Mouse (Mus musculus): Measurements from ENCODE around the gene Dysf. TPM values are rescaled to one million over a fixed set of nuclear protein-coding genes. Genes with fewer than 3 reads are reported as not detected.

Gene Dysf
- polyA plus RNA-seq, 1 experiment = 21.9 TPM

DNA sequence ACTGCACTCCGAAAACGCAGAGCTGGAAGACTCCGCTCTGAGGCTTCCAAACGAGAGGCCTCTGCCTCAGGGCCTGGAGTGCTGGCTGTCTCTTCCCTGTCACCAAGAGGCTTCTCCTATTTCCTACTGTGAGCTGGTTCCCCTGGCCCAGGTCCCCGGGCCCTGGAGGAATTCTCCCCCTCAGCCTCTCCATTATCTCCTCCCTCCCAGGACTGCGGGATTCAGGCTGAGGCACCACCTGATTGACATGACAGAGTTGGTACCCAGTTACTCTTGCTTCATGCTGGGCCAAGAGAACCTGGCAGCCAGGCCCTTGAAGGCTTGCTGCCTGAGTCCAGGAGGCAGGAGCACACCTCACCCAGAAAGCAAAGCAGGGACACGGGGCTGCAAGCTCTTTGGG is 203.1 kb downstream of the Dysf start:
- TF ChIP-seq CTCF (IDR thresholded peaks at IDR 0.05; ENCODE audit: insufficient read depth, low read length) (no peak), POLR2A (IDR thresholded peaks at IDR 0.05; ENCODE audit: borderline replicate concordance, extremely low read depth, low read depth, low read length) (no peak)
- 74% methylated on average over 7 of the region's 7 CpGs for WGBS
- no peak for DNase-seq
- no peaks in the 10 kb centered on the region for H3K4me1 ChIP-seq (ENCODE audit: control insufficient read depth, insufficient read depth, low read length)
- no peak overlapping the region for H3K4me3 ChIP-seq (replicated peaks; ENCODE audit: extremely low read depth, low read depth, low read length)

DNA sequence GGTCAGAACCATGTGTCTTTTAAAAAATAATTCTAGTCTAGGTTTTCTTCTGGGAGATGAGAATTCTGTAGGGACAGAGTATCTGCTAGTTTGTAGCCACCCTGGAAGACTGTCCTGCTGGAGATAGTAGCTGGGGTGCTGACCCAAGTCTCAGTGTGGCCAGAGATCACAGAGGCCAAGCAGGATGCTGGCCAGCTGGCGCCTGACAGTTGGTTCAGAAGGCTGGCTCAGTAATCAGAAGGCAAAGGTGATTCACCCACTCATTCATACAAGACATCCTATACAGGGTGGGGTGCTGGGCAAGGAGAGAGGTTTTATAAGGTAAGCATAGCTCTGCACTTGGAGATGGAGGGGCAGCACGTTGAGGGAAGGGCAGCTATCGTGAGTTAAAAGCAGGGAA is 204.7 kb downstream of the Dysf start:
- WGBS = 48% methylated on average over 3 of the region's 3 CpGs
- DNase-seq = no peak
- H3K4me3 ChIP-seq (replicated peaks; ENCODE audit: extremely low read depth, low read depth, low read length) = no peak overlapping the region

DNA sequence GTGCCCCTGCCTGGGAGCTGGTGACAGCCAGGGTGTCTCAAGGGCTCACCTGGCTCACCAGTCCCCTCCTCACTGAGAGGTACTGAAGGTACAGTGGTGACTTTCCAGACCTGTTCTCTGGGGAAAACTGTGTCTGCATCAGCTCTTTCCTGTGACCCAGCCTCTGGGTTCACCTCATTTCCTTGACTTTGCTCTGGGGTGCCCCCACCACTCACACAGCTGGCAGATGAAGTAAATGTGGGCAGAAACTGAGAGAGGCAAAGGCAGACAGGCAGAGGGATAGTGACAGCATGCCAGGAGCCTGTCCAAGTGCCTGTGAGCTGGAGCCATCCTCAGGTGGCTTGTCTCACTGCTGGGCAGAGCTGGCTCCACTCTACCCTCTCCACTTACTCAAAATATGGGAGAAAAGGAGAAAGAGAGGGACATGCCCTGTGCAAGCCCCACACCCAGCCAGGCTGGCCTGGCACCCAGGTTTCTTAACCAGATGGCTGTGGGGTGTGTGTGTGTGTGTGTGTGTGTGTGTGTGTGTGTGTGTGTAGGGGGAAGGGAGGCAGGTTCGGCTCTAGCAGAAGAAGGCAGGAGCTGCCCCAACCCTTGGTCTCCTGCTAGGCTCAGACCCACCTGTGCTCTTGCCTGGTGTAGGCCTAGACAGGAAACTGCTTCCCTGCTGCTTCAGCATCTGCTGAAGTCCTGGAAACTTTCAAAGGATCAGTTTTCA is 209.0 kb downstream of the Dysf start:
- H3K4me1 ChIP-seq (ENCODE audit: control insufficient read depth, insufficient read depth, low read length) = no peaks in the 10 kb centered on the region

More for the DNA sequence above, 204.7 kb downstream of the Dysf start:
- TF ChIP-seq CTCF (IDR thresholded peaks at IDR 0.05; ENCODE audit: insufficient read depth, low read length) = no peak
- TF ChIP-seq POLR2A (IDR thresholded peaks at IDR 0.05; ENCODE audit: borderline replicate concordance, extremely low read depth, low read depth, low read length) = no peak
- no peaks in the 10 kb centered on the region for H3K4me1 ChIP-seq (ENCODE audit: control insufficient read depth, insufficient read depth, low read length)

DNA sequence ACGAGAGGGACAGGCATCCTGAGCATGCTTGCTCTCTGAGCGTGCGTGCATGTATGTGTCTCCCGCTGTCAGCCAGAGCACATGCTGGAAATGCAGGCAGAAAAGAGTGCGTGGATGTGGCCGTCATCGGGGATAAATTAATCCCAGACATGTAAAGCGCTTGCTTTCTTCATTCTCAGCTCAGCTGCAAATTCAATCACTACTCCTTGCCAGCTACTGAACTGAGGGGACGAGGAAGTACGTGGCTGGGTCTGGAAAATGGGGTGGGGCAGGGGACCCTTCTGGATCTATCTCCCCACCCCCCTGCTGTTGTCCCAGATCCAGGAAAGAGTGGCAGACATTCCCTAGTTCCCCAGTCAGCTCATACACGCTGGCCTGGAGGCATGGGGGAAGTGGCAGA is 210.7 kb downstream of the Dysf start:
- WGBS = 76% methylated on average over 11 of the region's 11 CpGs
- no peak overlapping the region for H3K4me3 ChIP-seq (replicated peaks; ENCODE audit: extremely low read depth, low read depth, low read length)

More for the DNA sequence above, 209.0 kb downstream of the Dysf start:
- TF ChIP-seq POLR2A (IDR thresholded peaks at IDR 0.05; ENCODE audit: borderline replicate concordance, extremely low read depth, low read depth, low read length) (no peak), CTCF (IDR thresholded peaks at IDR 0.05; ENCODE audit: insufficient read depth, low read length) (no peak)
- 67% methylated on average over 1 of the region's 1 CpGs for WGBS
- no peak for DNase-seq
- no peak overlapping the region for H3K4me3 ChIP-seq (replicated peaks; ENCODE audit: extremely low read depth, low read depth, low read length)

DNA sequence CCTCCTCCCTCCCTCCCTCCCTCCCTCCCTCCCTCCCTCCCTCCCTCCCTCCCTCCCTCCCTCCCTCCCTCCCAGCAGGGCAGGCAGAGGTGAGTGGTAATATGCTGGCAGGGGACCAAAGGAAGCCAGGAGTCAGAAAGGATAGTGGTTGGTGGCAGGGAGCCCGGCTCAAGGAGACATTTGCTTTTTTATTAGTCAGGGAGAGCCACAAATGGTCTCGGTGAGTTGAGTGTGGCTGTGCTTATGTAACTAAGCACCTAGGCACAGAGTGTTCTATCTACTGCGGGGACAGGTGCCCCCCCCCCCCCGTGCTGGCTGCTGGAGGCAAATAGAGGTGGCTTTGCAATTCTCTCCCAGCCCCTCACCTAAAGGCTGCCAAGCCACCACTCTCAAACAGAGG is 216.5 kb downstream of the Dysf start:
- 35% methylated on average over 4 of the region's 4 CpGs for WGBS
- TF ChIP-seq CTCF (IDR thresholded peaks at IDR 0.05; ENCODE audit: insufficient read depth, low read length) (no peak), POLR2A (IDR thresholded peaks at IDR 0.05; ENCODE audit: borderline replicate concordance, extremely low read depth, low read depth, low read length) (no peak)
- no peak for DNase-seq
- no peaks in the 10 kb centered on the region for H3K4me1 ChIP-seq (ENCODE audit: control insufficient read depth, insufficient read depth, low read length)
- H3K4me3 ChIP-seq (replicated peaks; ENCODE audit: extremely low read depth, low read depth, low read length) = no peak overlapping the region

More for the DNA sequence above, 210.7 kb downstream of the Dysf start:
- H3K4me1 ChIP-seq (ENCODE audit: control insufficient read depth, insufficient read depth, low read length) = no peaks in the 10 kb centered on the region
- no peak for TF ChIP-seq POLR2A (IDR thresholded peaks at IDR 0.05; ENCODE audit: borderline replicate concordance, extremely low read depth, low read depth, low read length)
- TF ChIP-seq CTCF (IDR thresholded peaks at IDR 0.05; ENCODE audit: insufficient read depth, low read length) = no peak
- DNase-seq = no peak

DNA sequence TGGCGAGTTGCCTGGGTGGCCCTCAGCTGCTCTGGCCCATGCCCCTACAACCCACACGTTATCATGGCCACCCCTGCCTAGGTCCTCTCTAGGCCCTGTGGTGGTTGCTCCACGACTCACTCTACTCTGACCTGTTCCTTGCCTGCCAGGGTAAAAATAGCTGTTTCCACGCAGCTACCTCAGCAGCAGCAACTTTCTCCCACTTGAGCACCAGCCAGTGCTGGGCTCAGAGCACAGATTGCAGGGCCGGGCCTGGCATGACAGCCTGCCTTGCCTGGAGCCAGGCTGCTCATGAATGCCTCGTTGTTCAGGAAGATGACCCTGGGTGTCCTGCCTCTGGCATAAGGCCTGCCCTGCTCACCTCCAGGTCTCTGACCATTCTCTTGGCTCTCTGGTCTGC is 217.2 kb downstream of the Dysf start:
- TF ChIP-seq POLR2A (IDR thresholded peaks at IDR 0.05; ENCODE audit: borderline replicate concordance, extremely low read depth, low read depth, low read length) = no peak
- no peak for TF ChIP-seq CTCF (IDR thresholded peaks at IDR 0.05; ENCODE audit: insufficient read depth, low read length)
- no peak overlapping the region for H3K4me3 ChIP-seq (replicated peaks; ENCODE audit: extremely low read depth, low read depth, low read length)
- no peaks in the 10 kb centered on the region for H3K4me1 ChIP-seq (ENCODE audit: control insufficient read depth, insufficient read depth, low read length)
- 65% methylated on average over 6 of the region's 6 CpGs for WGBS
- DNase-seq = no peak

DNA sequence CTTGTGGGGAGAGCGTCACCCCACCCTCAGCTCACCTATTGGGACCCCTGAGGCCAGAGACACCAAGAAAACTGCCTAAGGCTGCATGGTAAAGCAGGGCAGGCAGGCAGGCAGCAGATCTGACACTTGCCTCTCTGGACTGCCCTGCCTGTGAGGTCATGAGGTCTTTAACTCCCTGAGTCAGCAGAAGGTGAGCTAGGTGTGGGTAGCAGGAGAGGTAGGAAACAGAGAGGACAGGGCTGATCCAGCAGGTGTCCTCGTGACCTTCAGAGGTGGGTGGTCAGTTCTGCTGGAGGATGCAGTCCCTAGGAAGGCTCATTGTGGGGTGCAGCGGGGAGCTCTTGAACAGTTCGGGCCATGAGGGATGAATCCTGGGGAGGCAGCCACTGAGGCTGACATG is 219.8 kb downstream of the Dysf start:
- no peak for TF ChIP-seq POLR2A (IDR thresholded peaks at IDR 0.05; ENCODE audit: borderline replicate concordance, extremely low read depth, low read depth, low read length)
- TF ChIP-seq CTCF (IDR thresholded peaks at IDR 0.05; ENCODE audit: insufficient read depth, low read length) = no peak
- no peak for DNase-seq
- Histone ChIP-seq H3K4me1 (ENCODE audit: control insufficient read depth, insufficient read depth, low read length) (no peaks in the 10 kb centered on the region), H3K4me3 (replicated peaks; ENCODE audit: extremely low read depth, low read depth, low read length) (no peak overlapping the region)
- WGBS = 86% methylated on average over 4 of the region's 4 CpGs

DNA sequence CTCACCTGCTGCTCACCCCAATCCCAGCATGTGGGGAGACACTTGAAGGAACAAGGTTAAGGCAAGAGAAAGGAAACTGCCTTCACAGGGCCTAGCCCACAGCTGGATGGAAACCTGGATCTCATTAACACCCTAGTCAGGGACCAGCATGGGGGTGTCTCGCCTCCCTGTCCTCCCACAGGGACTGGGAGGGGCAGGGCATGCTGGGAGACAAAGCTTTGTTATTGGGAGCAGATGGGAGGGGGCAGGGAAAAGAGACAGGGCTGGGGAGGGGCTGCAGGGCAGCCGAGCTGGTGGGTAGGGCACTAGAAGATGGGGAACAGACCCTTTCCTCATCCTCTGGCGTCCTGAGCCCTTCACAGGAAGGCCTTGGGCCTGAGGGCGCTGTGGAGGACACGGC is 220.4 kb downstream of the Dysf start:
- no peak for DNase-seq
- Histone ChIP-seq H3K4me1 (ENCODE audit: control insufficient read depth, insufficient read depth, low read length) (no peaks in the 10 kb centered on the region), H3K4me3 (replicated peaks; ENCODE audit: extremely low read depth, low read depth, low read length) (no peak overlapping the region)
- WGBS = 72% methylated on average over 5 of the region's 5 CpGs
- no peak for TF ChIP-seq POLR2A (IDR thresholded peaks at IDR 0.05; ENCODE audit: borderline replicate concordance, extremely low read depth, low read depth, low read length)
- TF ChIP-seq CTCF (IDR thresholded peaks at IDR 0.05; ENCODE audit: insufficient read depth, low read length) = no peak

DNA sequence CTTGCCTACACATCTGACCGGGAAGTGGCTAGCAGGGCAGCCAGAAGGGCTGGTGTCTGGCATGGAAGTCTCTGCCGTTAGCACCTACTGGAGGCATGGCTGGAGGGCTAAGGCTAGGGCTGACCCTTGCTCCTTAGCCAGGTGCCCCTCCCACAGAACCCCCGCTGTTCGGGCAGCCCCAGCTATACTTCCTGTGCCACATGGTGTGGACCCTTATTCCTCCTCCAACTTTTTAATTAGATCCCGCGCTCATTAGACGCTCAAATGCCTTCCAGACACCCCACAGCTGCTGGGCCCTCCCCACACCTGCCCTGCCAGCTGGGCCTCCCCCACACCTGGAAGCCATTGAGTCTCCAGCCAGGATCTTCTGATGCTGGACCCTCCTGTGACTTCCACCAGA is 221.3 kb downstream of the Dysf start:
- TF ChIP-seq POLR2A (IDR thresholded peaks at IDR 0.05; ENCODE audit: borderline replicate concordance, extremely low read depth, low read depth, low read length) = no peak
- TF ChIP-seq CTCF (IDR thresholded peaks at IDR 0.05; ENCODE audit: insufficient read depth, low read length) = no peak

DNA sequence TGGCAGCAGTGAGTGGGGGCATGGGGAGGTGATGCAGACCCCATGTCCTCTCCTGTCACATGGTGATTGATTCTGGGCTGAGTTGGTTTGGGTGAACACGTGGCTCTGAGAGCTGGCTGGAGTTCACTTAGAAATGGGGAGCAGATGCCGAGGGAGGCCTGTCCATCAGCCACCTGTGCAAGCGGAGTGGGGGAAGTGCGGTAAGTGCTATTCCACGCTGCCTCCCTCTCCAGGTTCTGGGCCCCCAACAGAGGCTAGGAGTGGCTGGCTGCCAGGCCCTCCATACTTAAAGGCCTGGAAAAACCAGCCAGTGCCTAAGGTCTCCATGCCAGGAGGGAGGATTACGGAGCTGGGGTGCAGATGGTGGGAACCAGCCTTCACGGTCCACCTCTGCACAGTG is 222.7 kb downstream of the Dysf start:
- TF ChIP-seq POLR2A (IDR thresholded peaks at IDR 0.05; ENCODE audit: borderline replicate concordance, extremely low read depth, low read depth, low read length) (no peak), CTCF (IDR thresholded peaks at IDR 0.05; ENCODE audit: insufficient read depth, low read length) (no peak)
- Histone ChIP-seq H3K4me3 (replicated peaks; ENCODE audit: extremely low read depth, low read depth, low read length) (no peak overlapping the region), H3K4me1 (ENCODE audit: control insufficient read depth, insufficient read depth, low read length) (no peaks in the 10 kb centered on the region)
- 74% methylated on average over 7 of the region's 7 CpGs for WGBS
- DNase-seq = no peak

More for the DNA sequence above, 221.3 kb downstream of the Dysf start:
- Histone ChIP-seq H3K4me3 (replicated peaks; ENCODE audit: extremely low read depth, low read depth, low read length) (no peak overlapping the region), H3K4me1 (ENCODE audit: control insufficient read depth, insufficient read depth, low read length) (no peaks in the 10 kb centered on the region)
- DNase-seq = no peak
- WGBS = 65% methylated on average over 7 of the region's 7 CpGs
